29 mouse cellular contexts compared by ENCODE assay signal in genomic region chr5:112171325-112171724, GRCm38 (mm10).
DNase-seq lines count a peak whose midpoint lies in the region; ATAC-seq and TF ChIP-seq lines count a peak whose summit lies in the region.
"Had no signal": no experiment of that assay in that cellular context is flagged by ENCODE, and none has a peak within 500 bp of the region (broad histone marks: within the 10 kb centered on the region; RNA-seq: fewer than 3 reads in every experiment).

No protein-coding gene starts in this region.

- H3K9ac ChIP-seq in heart, adult 2 months (ENCODE audit: low read depth, low read length) = no peak overlapping the region
- H3K9ac ChIP-seq in intestine, embryonic 16.5 days (ENCODE audit: low read depth, low read length) = 0 out of 2 replicates have a peak overlapping the region, but pooled peaks have one; percentile 10
- no peak overlapping the region for H3K9ac ChIP-seq in intestine, postnatal 0 days (ENCODE audit: low read depth, low read length)
- no peak overlapping the region for H3K9ac ChIP-seq in stomach, embryonic 16.5 days (ENCODE audit: low read length)
- H3K9ac ChIP-seq: embryonic facial prominence, embryonic 15.5 days; forebrain, embryonic 12.5 days; liver, embryonic 13.5 days; midbrain, embryonic 15.5 days; stomach, embryonic 15.5 days had no signal

- peak; percentile 78 for DNase-seq in heart, adult 11 months
- DNase-seq in heart, adult 2 months = no peak
- no peak for DNase-seq in layer of hippocampus, postnatal 25 days (ENCODE audit: extremely low spot score in 1 of 2, low spot score in 1 of 2)
- DNase-seq: adrenal gland, postnatal 10 days; cerebellum, adult 11 months; cerebellum, adult 9-11 months; gastrocnemius, postnatal 14 days; kidney, adult 2 months; kidney, postnatal 10 days; liver, embryonic 13.5 days; lung, adult 2 months; lung, postnatal 10 days; right cerebral cortex, postnatal 14 days; thymus, adult 18-20 months; thymus, postnatal 25 days had no signal

- H3K79me2 ChIP-seq in heart, adult 2 months (replicated peaks; ENCODE audit: control insufficient read depth, insufficient read depth, low read length) = no peaks in the 10 kb centered on the region

- intact Hi-C loops in heart, adult 2 months (cut with DNase I) = no loop called here

- H3K4me3 ChIP-seq in heart, adult 2 months = no peak overlapping the region
- no peak overlapping the region for H3K4me3 ChIP-seq in intestine, embryonic 16.5 days (ENCODE audit: low read length)
- H3K4me3 ChIP-seq in intestine, postnatal 0 days (ENCODE audit: low read depth, low read length) = no peak overlapping the region
- peak overlapping the region; percentile 10 for H3K4me3 ChIP-seq in megakaryocyte, embryonic 14.5 days (replicated peaks)
- no peak overlapping the region for H3K4me3 ChIP-seq in stomach, embryonic 16.5 days (replicated peaks; ENCODE audit: low read length)
- H3K4me3 ChIP-seq: embryonic facial prominence, embryonic 15.5 days; forebrain, embryonic 12.5 days; liver, embryonic 13.5 days; midbrain, embryonic 10.5 days; midbrain, embryonic 15.5 days; stomach, embryonic 15.5 days had no signal

- no peak for ATAC-seq in intestine, embryonic 16.5 days
- no peak for ATAC-seq in intestine, postnatal 0 days
- ATAC-seq in megakaryocyte, adult 5-6 weeks (ENCODE audit: poor library complexity, severe bottlenecking) = no peak
- ATAC-seq in stomach, embryonic 16.5 days (ENCODE audit: insufficient read depth, low FRiP score) = peak; percentile 23; the same call in 1 of the 2 replicates
- ATAC-seq: inflammation-experienced regulatory T-cells, adult 6 months; midbrain, embryonic 15.5 days; Patski had no signal

- H3K4me1 ChIP-seq in heart, adult 2 months (ENCODE audit: control insufficient read depth, insufficient read depth, low read length) = no peaks in the 10 kb centered on the region
- H3K4me1 ChIP-seq in intestine, embryonic 16.5 days (ENCODE audit: control insufficient read depth, insufficient read depth, low read length) = no peaks in the 10 kb centered on the region
- no peaks in the 10 kb centered on the region for H3K4me1 ChIP-seq in intestine, postnatal 0 days (replicated peaks; ENCODE audit: control insufficient read depth, insufficient read depth, low read length)
- H3K4me1 ChIP-seq in megakaryocyte, embryonic 14.5 days = no peaks in the 10 kb centered on the region
- H3K4me1 ChIP-seq in stomach, embryonic 16.5 days (ENCODE audit: control insufficient read depth, insufficient read depth, low read length) = no peaks in the 10 kb centered on the region
- H3K4me1 ChIP-seq: embryonic facial prominence, embryonic 15.5 days; liver, embryonic 13.5 days; stomach, embryonic 15.5 days had no signal

- no peak for TF ChIP-seq POLR2A in heart, adult 2 months (IDR thresholded peaks at IDR 0.05; ENCODE audit: insufficient read depth, low read depth, low read length)

- H3K9me3 ChIP-seq in intestine, embryonic 16.5 days (ENCODE audit: control insufficient read depth, low read length) = no peaks in the 10 kb centered on the region
- no peaks in the 10 kb centered on the region for H3K9me3 ChIP-seq in intestine, postnatal 0 days (ENCODE audit: control insufficient read depth)
- H3K9me3 ChIP-seq in megakaryocyte, embryonic 14.5 days = peaks cover 12% of the 10 kb centered on the region
- H3K9me3 ChIP-seq in stomach, embryonic 16.5 days (replicated peaks; ENCODE audit: control insufficient read depth, low read length) = no peaks in the 10 kb centered on the region
- H3K9me3 ChIP-seq: embryonic facial prominence, embryonic 15.5 days; forebrain, embryonic 12.5 days; liver, embryonic 13.5 days; midbrain, embryonic 10.5 days; midbrain, embryonic 15.5 days; stomach, embryonic 15.5 days had no signal

- TF ChIP-seq EP300 in heart, adult 2 months (IDR thresholded peaks at IDR 0.05; ENCODE audit: insufficient read depth, low read depth, low read length) = no peak

- no peak overlapping the region for H3K27ac ChIP-seq in heart, adult 2 months
- no peak overlapping the region for H3K27ac ChIP-seq in intestine, embryonic 16.5 days (ENCODE audit: low read length)
- H3K27ac ChIP-seq in intestine, postnatal 0 days (ENCODE audit: low read depth, low read length) = no peak overlapping the region
- no peak overlapping the region for H3K27ac ChIP-seq in stomach, embryonic 16.5 days (ENCODE audit: low read length)
- H3K27ac ChIP-seq: embryonic facial prominence, embryonic 15.5 days; forebrain, embryonic 12.5 days; liver, embryonic 13.5 days; macrophage; midbrain, embryonic 15.5 days; stomach, embryonic 15.5 days had no signal

- no peak overlapping the region for H3K4me2 ChIP-seq in intestine, embryonic 16.5 days (ENCODE audit: low read depth, low read length)
- H3K4me2 ChIP-seq in intestine, postnatal 0 days (replicated peaks; ENCODE audit: low read depth) = no peak overlapping the region
- H3K4me2 ChIP-seq in stomach, embryonic 16.5 days (ENCODE audit: low read depth, low read length) = no peak overlapping the region
- H3K4me2 ChIP-seq: embryonic facial prominence, embryonic 15.5 days; forebrain, embryonic 12.5 days; heart, embryonic 11.5 days; liver, embryonic 13.5 days; midbrain, embryonic 15.5 days; stomach, embryonic 15.5 days had no signal

- WGBS in heart, adult 2 months = 71% methylated on average over 2 of the region's 2 CpGs
- 56% methylated on average over 2 of the region's 2 CpGs for WGBS in intestine, embryonic 16.5 days
- 42% methylated on average over 2 of the region's 2 CpGs for WGBS in intestine, postnatal 0 days
- 51% methylated on average over 2 of the region's 2 CpGs for WGBS in stomach, embryonic 16.5 days

- H3K36me3 ChIP-seq in heart, adult 2 months (ENCODE audit: control insufficient read depth, insufficient read depth, low read length) = no peaks in the 10 kb centered on the region
- no peaks in the 10 kb centered on the region for H3K36me3 ChIP-seq in intestine, embryonic 16.5 days (ENCODE audit: control insufficient read depth, insufficient read depth, low read length)
- H3K36me3 ChIP-seq in intestine, postnatal 0 days (ENCODE audit: control insufficient read depth, insufficient read depth) = no peaks in the 10 kb centered on the region
- H3K36me3 ChIP-seq in megakaryocyte, embryonic 14.5 days (replicated peaks; ENCODE audit: low read length) = no peaks in the 10 kb centered on the region
- H3K36me3 ChIP-seq in stomach, embryonic 16.5 days (ENCODE audit: control insufficient read depth, insufficient read depth, low read length) = no peaks in the 10 kb centered on the region
- H3K36me3 ChIP-seq: embryonic facial prominence, embryonic 15.5 days; forebrain, embryonic 12.5 days; liver, embryonic 13.5 days; midbrain, embryonic 10.5 days; midbrain, embryonic 15.5 days; stomach, embryonic 15.5 days had no signal

- H3K27me3 ChIP-seq in heart, adult 2 months (ENCODE audit: control insufficient read depth, insufficient read depth, low read length) = no peaks in the 10 kb centered on the region; the same call in 1 of the 2 replicates
- no peaks in the 10 kb centered on the region for H3K27me3 ChIP-seq in intestine, embryonic 16.5 days (replicated peaks; ENCODE audit: control insufficient read depth, insufficient read depth, low read length)
- H3K27me3 ChIP-seq in intestine, postnatal 0 days (replicated peaks; ENCODE audit: control insufficient read depth, insufficient read depth, low read length) = no peaks in the 10 kb centered on the region
- H3K27me3 ChIP-seq in megakaryocyte, embryonic 14.5 days (replicated peaks) = peaks cover 65% of the 10 kb centered on the region
- no peaks in the 10 kb centered on the region for H3K27me3 ChIP-seq in stomach, embryonic 16.5 days (ENCODE audit: control insufficient read depth, insufficient read depth, low read length)
- H3K27me3 ChIP-seq: embryonic facial prominence, embryonic 15.5 days; liver, embryonic 13.5 days; midbrain, embryonic 15.5 days; stomach, embryonic 15.5 days had no signal

- TF ChIP-seq CTCF in heart, adult 2 months (IDR thresholded peaks at IDR 0.05) = no peak
- TF ChIP-seq CTCF in intestine, postnatal 0 days (IDR thresholded peaks at IDR 0.05; ENCODE audit: low read depth) = no peak
